Mouse (Mus musculus) midbrain, postnatal 0 days (tissue): ENCODE data around the gene Vipr1. TPM values are rescaled to one million over a fixed set of nuclear protein-coding genes. Genes with fewer than 3 reads are reported as not detected.

Experiments used
- ATAC-seq: fragments of 200-750 bp; cut with Nextera tagmentation; 2 replicates; pipeline ENCODE4 v1.8.0; 2017; ENCODE audit warnings: moderate number of reproducible peaks, mild to moderate bottlenecking, moderate TSS enrichment, moderate library complexity; ENCODE audit not compliant: low FRiP score
- DNase-seq: peaks from one replicate; pipeline ENCODE4 v3.0.0-alpha.2; 2015; ENCODE audit warnings: low spot score
- H3K27ac ChIP-seq: fragments of 300-500 bp; sonication (generic); 2 replicates; pipeline ENCODE4 v1.5.1; 2014; ENCODE audit warnings: low read depth, mild to moderate bottlenecking, low read length, mixed read lengths
- H3K27me3 ChIP-seq: fragments of 300-500 bp; sonication (generic); 2 replicates; pipeline ENCODE4 v1.6.1; 2014; ENCODE audit warnings: low read length, control low read depth, mixed read lengths; ENCODE audit not compliant: insufficient read depth
- H3K36me3 ChIP-seq: fragments of 300-500 bp; sonication (generic); 2 replicates; pipeline ENCODE4 v1.6.1; 2014; ENCODE audit warnings: low read length, control low read depth, mixed read lengths; ENCODE audit not compliant: insufficient read depth
- H3K4me1 ChIP-seq: fragments of 300-500 bp; sonication (generic); 2 replicates; pipeline ENCODE4 v1.6.1; 2014; ENCODE audit warnings: mild to moderate bottlenecking, control low read depth, antibody characterized with exemption, low read length, mixed read lengths; ENCODE audit not compliant: insufficient read depth
- H3K4me2 ChIP-seq: fragments of 300-500 bp; sonication (generic); 2 replicates; pipeline ENCODE4 v1.6.1; 2014; ENCODE audit warnings: low read depth, mild to moderate bottlenecking, low read length, mixed read lengths; ENCODE audit not compliant: poor library complexity, severe bottlenecking
- H3K4me3 ChIP-seq: fragments of 300-500 bp; sonication (generic); 2 replicates; pipeline ENCODE4 v1.5.1; 2014; ENCODE audit warnings: low read depth, mild to moderate bottlenecking, low read length, moderate library complexity
- H3K9ac ChIP-seq: fragments of 300-500 bp; sonication (generic); replicated peaks from 2 replicates; pipeline ENCODE4 v1.6.1; 2014; ENCODE audit warnings: mild to moderate bottlenecking, low read length, moderate library complexity, mixed read lengths; ENCODE audit not compliant: poor library complexity, severe bottlenecking
- H3K9me3 ChIP-seq: fragments of 300-500 bp; sonication (generic); 2 replicates; pipeline ENCODE4 v1.6.1; 2016; ENCODE audit warnings: low read length, control low read depth
- CTCF ChIP-seq: IDR thresholded peaks from 2 replicates; pipeline ENCODE4 v1.5.1; 2016; ENCODE audit warnings: antibody characterized with exemption, mild to moderate bottlenecking
- WGBS: fragments of 180-500 bp; shearing (Covaris S2); extraction: QIAGEN DNeasy Blood & Tissue Kit; methylation state at CpG from one replicate; pipeline ENCODE4 v1.1.7; 2014; 5-methylcytosine and 5-hydroxymethylcytosine counted together
- polyA plus RNA-seq: library from polyadenylated mRNA; unstranded; fragments of >200 nt; fragmentation: Nextera tagmentation; extraction: Ambion mirVana; gene quantifications from 2 replicates; pipeline ENCODE4 v1.2.1, GENCODE M21; 2015
- total RNA-seq: library from RNA; depleted of rRNA; stranded (reverse); fragments of >200 nt; gene quantifications from 2 replicates; pipeline ENCODE4 v1.2.3, GENCODE M21; 2014

Vipr1 gene
- total and polyA plus RNA-seq, 2 experiments from 2014 or later = 0.26 to 0.82 TPM

DNA sequence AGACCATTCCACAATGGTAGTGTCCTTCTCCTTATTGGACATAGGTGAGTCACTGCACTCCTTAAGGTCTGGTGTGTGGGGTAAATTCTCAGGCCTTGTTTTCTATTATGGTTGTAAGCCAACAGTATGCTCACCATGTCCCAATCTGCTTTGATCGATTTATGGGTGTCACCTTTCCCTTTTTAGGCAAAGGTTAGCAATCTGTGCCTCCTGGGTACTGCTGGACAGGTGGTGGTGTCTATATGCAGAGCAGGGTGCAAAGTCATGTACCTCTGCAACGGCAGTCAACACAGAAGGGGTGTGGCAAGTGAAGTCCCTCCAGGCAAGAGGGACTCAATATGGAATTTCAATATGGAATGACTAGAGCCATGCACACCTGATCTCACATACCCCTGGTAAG, 17.6 kb upstream of the Vipr1 start:
- ATAC-seq (no peak), DNase-seq (no peak)
- Histone ChIP-seq H3K9ac (no peak overlapping the region), H3K4me1 (no peaks in the 10 kb centered on the region), H3K36me3 (no peaks in the 10 kb centered on the region), H3K9me3 (no peaks in the 10 kb centered on the region), H3K27me3 (no peaks in the 10 kb centered on the region), H3K4me2 (no peak overlapping the region), H3K27ac (no peak overlapping the region), H3K4me3 (no peak overlapping the region)
- 90% methylated on average over 2 of the region's 2 CpGs for WGBS
- TF ChIP-seq CTCF = no peak

- no peak overlapping the region for H3K9ac ChIP-seq
- H3K4me1 ChIP-seq = no peaks in the 10 kb centered on the region
- no peak overlapping the region for H3K27ac ChIP-seq
- H3K36me3 ChIP-seq = no peaks in the 10 kb centered on the region
- DNase-seq (no peak), ATAC-seq (no peak)
- 83% methylated on average over 1 of the region's 1 CpGs for WGBS
- H3K27me3 ChIP-seq = no peaks in the 10 kb centered on the region
- H3K4me2 ChIP-seq = no peak overlapping the region
- H3K4me3 ChIP-seq = no peak overlapping the region
- H3K9me3 ChIP-seq = no peaks in the 10 kb centered on the region
- no peak for TF ChIP-seq CTCF
Observed at GRCm38 (mm10) chr9:121630627-121631026, 11.9 kb upstream of the Vipr1 start.

DNA sequence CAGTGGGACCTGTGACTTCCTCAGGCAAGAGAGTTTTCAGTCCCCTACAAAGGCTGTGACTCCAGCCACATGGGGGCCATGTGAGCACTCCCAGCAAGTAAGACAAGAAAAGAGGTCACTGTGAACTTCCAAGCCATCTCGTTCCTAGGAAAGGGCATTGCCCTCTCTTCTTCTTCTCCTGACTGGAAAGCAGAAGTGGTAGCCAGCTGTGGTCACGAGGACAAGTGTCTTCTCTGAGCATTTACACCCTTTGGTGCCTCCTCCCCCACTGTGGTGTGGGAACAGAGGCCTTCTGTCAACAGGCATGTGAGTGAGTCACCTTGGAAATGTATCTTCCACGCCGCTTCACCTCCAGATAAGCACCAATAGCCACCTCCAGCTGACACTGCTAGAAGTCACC, 10.6 kb upstream of the Vipr1 start:
- no peak overlapping the region for H3K4me2 ChIP-seq
- no peak for DNase-seq

DNA sequence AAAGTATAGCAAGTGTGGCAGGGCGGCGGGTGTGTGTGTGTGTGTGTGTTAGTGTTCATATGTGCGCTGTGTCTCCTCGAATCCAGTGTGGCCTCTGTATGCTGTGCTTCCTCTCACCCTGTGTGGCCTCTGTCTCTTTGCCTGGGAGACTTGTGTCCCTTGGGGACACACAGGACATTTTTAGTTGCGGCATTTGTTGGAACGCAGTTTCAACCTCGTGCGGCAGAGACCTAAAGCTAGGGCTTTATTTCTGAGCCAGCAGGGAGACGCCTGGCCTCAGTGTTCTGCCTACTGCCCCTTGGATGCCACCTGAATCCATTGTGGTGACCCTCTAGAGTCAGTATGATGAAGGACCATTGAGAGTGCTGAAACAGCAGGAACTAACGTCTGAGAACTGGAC, 9.6 kb upstream of the Vipr1 start:
- Histone ChIP-seq H3K27me3 (no peaks in the 10 kb centered on the region), H3K9ac (no peak overlapping the region), H3K4me2 (no peak overlapping the region), H3K4me1 (no peaks in the 10 kb centered on the region), H3K27ac (no peak overlapping the region), H3K9me3 (no peaks in the 10 kb centered on the region), H3K36me3 (no peaks in the 10 kb centered on the region), H3K4me3 (no peak overlapping the region)
- ATAC-seq = no peak
- DNase-seq = no peak
- TF ChIP-seq CTCF = no peak
- WGBS = 86% methylated on average over 10 of the region's 10 CpGs

More for the DNA sequence above, 10.6 kb upstream of the Vipr1 start:
- Histone ChIP-seq H3K36me3 (no peaks in the 10 kb centered on the region), H3K27ac (no peak overlapping the region), H3K9me3 (no peaks in the 10 kb centered on the region), H3K4me3 (no peak overlapping the region), H3K27me3 (no peaks in the 10 kb centered on the region), H3K9ac (no peak overlapping the region), H3K4me1 (no peaks in the 10 kb centered on the region)
- 77% methylated on average over 4 of the region's 4 CpGs for WGBS
- TF ChIP-seq CTCF = no peak
- no peak for ATAC-seq

DNA sequence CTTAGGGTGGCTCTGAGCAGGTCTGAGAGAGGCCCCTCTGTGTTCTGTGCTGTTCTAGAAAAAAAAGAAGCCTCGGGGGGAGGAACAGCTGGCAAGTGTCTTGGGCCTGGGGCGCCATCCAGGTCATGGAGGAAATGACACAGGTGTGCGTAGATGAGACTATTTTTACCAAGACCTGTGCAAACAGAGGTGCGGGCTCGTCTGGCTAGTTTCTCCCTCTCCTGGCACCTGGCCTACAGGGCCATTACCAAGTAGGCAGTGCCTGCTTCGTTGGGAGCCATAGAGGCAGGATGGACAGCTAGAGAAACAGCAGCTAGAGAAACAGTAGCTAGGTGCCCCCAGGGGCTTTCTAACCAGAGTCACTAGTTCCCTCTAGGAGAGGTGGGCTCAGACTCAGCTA, 9.2 kb upstream of the Vipr1 start:
- DNase-seq = no peak
- no peak for ATAC-seq
- Histone ChIP-seq H3K36me3 (no peaks in the 10 kb centered on the region), H3K4me1 (no peaks in the 10 kb centered on the region), H3K9me3 (no peaks in the 10 kb centered on the region), H3K4me2 (no peak overlapping the region), H3K27ac (no peak overlapping the region), H3K4me3 (no peak overlapping the region), H3K27me3 (no peaks in the 10 kb centered on the region), H3K9ac (no peak overlapping the region)
- WGBS = 87% methylated on average over 6 of the region's 6 CpGs
- no peak for TF ChIP-seq CTCF

DNA sequence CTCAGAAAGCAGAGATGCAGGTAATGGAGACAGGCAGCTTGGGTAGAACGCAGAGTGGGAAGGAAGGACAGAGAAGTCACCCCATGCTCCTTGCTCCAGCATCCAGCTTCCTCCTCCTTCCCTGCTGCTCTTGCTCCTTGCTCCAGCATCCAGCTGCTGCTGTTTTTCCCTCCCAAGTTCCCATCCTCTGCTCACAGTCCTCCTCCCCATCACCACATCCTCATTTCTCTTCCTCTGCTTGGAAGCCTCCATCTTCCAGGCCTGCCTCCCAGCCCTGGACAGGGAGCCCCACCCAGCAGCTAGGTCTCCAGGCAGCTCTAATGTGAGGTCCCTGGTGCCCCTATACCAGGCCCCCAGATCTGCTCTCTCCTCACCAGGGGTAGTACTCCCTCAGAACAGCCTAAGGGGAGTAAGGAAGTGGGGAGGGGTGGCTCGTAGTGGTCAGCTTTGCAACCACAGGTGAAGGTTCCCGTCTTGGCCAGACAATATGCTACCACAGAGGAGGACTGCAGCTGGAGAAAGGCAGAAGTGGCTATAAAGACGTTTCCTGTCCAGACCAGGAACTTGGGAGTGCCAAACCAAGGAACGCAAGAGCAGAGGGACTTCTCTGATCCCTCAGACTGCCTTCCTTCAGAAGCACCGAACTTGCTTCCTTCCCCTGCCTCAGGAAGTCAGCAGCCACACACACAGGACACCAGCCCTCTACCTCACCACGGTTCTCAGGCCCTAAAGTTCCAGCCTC, 6.5 kb upstream of the Vipr1 start:
- H3K36me3 ChIP-seq = no peaks in the 10 kb centered on the region
- TF ChIP-seq CTCF = no peak
- H3K27me3 ChIP-seq = peaks cover 21% of the 10 kb centered on the region
- H3K9me3 ChIP-seq = no peaks in the 10 kb centered on the region
- 65% methylated on average over 7 of the region's 7 CpGs for WGBS
- DNase-seq (no peak), ATAC-seq (no peak)
- no peak overlapping the region for H3K4me3 ChIP-seq
- H3K4me2 ChIP-seq = no peak overlapping the region
- no peak overlapping the region for H3K9ac ChIP-seq
- H3K4me1 ChIP-seq = no peaks in the 10 kb centered on the region
- no peak overlapping the region for H3K27ac ChIP-seq
